Mouse (Mus musculus) retina, postnatal 1 day (tissue): Measurements from ENCODE around the gene Snrnp48.

ENCODE experiments used
- DNase-seq: peaks from one replicate; pipeline ENCODE4 v3.0.0-alpha.2; 2012

Snrnp48 gene

DNA sequence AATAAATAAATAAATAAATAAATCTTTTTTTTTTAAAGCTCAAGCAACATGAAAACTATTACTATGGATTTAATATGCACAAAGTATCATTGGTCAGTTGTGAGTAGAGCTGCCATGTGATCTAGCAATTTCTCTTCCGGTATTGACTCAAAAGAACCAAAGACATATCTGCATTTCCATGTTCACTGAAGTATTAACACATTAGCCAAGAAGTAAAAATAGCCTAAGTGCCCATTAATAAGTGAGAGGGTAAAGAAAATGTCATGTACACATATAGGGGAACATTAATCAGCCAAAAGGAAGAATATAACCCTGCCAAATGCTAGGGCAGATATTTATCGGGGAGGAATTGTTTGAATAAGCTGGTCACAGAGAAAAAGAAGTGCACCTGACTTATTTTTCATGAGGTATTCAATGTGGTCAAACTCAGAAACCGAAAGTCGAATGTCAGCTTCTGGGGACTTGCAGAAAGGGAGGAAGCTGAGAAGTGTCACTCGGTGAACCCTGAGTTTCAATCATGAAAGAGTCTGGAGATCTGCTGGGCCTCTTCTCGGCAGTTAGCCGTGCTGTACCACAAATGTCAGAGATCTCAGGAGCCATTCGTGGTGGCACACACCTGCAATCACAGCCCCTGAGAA, 64.4 kb downstream of the Snrnp48 start:
- DNase-seq: no peak

GRCm38 (mm10) chr13:38272624-38273023, 67.9 kb downstream of the Snrnp48 start:
- DNase-seq: no peak
